Mouse (Mus musculus) heart, adult 2 months (tissue): ENCODE measurements around the gene Btn2a2.

Source experiments
- CTCF ChIP-seq: fragments of 200-600 bp; IDR thresholded peaks from 2 replicates; pipeline ENCODE4 v1.8.1; 2022; ENCODE audit warnings: antibody characterized with exemption, mild to moderate bottlenecking, moderate library complexity
- POLR2A ChIP-seq: fragments of 200-500 bp; IDR thresholded peaks from 2 replicates; pipeline ENCODE4 v1.6.1; 2011; ENCODE audit warnings: mild to moderate bottlenecking, low read depth, low read length, control low read depth; ENCODE audit not compliant: insufficient read depth

DNA sequence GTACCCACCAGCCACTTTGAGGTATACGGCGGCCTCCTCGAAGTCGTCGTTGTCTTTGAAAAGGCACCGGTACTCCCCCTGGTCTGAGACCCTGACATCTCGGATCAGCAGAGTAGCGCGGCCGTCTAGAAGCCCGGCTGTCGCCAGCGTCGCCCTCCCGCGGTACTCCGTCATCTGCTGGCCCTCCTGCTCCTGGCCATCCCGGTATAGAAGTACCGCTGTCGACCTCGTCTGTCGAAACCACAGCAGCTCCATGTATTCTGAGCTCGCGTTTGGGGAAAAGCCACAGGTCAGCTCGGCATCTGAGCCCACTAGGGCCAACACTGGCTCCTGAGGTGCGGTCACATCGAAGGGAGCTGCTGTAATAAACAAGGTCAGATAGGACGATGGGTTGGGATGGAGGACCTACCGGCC lies 24.4 kb downstream of the Btn2a2 start:
- TF ChIP-seq POLR2A (no peak), CTCF (no peak)
